Mouse (Mus musculus) layer of hippocampus, adult 11-12 months (tissue): ENCODE data around the gene Rnd2.
"Not testable (repeated sequence)": the region's sequence is repeated elsewhere in the genome, so short reads cannot be mapped to it uniquely, and the experiment has no call there.

Experiments
- DNase-seq: peaks from one replicate; pipeline ENCODE4 v3.0.0; 2022; ENCODE audit warnings: low spot score

The Rnd2 gene

GRCm38 (mm10) chr11:101447786-101448185, 17.0 kb upstream of the Rnd2 start:
- DNase-seq = no peak

- DNase-seq = peak; percentile 44
Observed at GRCm38 (mm10) chr11:101448274-101448746, 16.5 kb upstream of the Rnd2 start, which contains the start of gene Ifi35. TSS of gene Ifi35 (plus strand) at chr11:101448407.

- no peak for DNase-seq
Observed at GRCm38 (mm10) chr11:101448899-101449298, 15.9 kb upstream of the Rnd2 start.

GRCm38 (mm10) chr11:101449596-101449995, 15.2 kb upstream of the Rnd2 start:
- DNase-seq = not testable (repeated sequence)

- DNase-seq = no peak
Observed at GRCm38 (mm10) chr11:101450394-101450793, 14.4 kb upstream of the Rnd2 start.

GRCm38 (mm10) chr11:101451536-101451935, 13.3 kb upstream of the Rnd2 start:
- no peak for DNase-seq

- no peak for DNase-seq
Observed at GRCm38 (mm10) chr11:101452093-101452774, 12.6 kb upstream of the Rnd2 start.

GRCm38 (mm10) chr11:101454702-101455101, 10.1 kb upstream of the Rnd2 start:
- no peak for DNase-seq

GRCm38 (mm10) chr11:101455627-101456026, 9.2 kb upstream of the Rnd2 start:
- no peak for DNase-seq

GRCm38 (mm10) chr11:101457631-101458030, 7.2 kb upstream of the Rnd2 start:
- DNase-seq = no peak

- no peak for DNase-seq
Observed at GRCm38 (mm10) chr11:101458217-101458616, 6.6 kb upstream of the Rnd2 start.

- DNase-seq = no peak
Observed at GRCm38 (mm10) chr11:101459716-101460115, 5.1 kb upstream of the Rnd2 start.

GRCm38 (mm10) chr11:101460321-101460720, 4.5 kb upstream of the Rnd2 start:
- DNase-seq = no peak

GRCm38 (mm10) chr11:101462141-101462540, 2.7 kb upstream of the Rnd2 start:
- DNase-seq = no peak

GRCm38 (mm10) chr11:101462583-101463440, 2.0 kb upstream of the Rnd2 start:
- DNase-seq = no peak

GRCm38 (mm10) chr11:101465101-101465868, 486 bp downstream of the Rnd2 start:
- DNase-seq = peak; percentile 47

GRCm38 (mm10) chr11:101465869-101466551, 1.2 kb downstream of the Rnd2 start, which contains the start of gene Vat1:
TSS of gene Vat1 (minus strand) at chr11:101466230.
- peak; percentile 58 for DNase-seq

GRCm38 (mm10) chr11:101466552-101466950, 1.8 kb downstream of the Rnd2 start:
- DNase-seq = not testable (repeated sequence)

- DNase-seq = peak; percentile 78
Observed at GRCm38 (mm10) chr11:101467477-101468262, 2.9 kb downstream of the Rnd2 start.

GRCm38 (mm10) chr11:101468263-101468688, 3.5 kb downstream of the Rnd2 start:
- peak; percentile 19 for DNase-seq

- DNase-seq = no peak
Observed at GRCm38 (mm10) chr11:101468731-101469130, 3.9 kb downstream of the Rnd2 start.
